Mouse (Mus musculus): ENCODE results near the gene Ddx54.
A peak's percentile ranks its signal among the peaks of the same experiment; 100 is the strongest.

GRCm38 (mm10) chr5:120590356-120591010 is 22.1 kb upstream of the Ddx54 start:
- no peak for TF ChIP-seq EP300 (IDR thresholded peaks at IDR 0.05; ENCODE audit: low read depth)
- TF ChIP-seq CTCF (IDR thresholded peaks at IDR 0.05; ENCODE audit: low read depth): peak; percentile 38
